Mouse (Mus musculus): ENCODE data around the gene Kcnk2. TPM values are rescaled to one million over a fixed set of nuclear protein-coding genes. Genes with fewer than 3 reads are reported as not detected.
A peak's percentile ranks its signal among the peaks of the same experiment; 100 is the strongest.

Gene Kcnk2
- total and polyA plus RNA-seq, 3 experiments = 1.5 to 2.0 (median 1.9) TPM

GRCm38 (mm10) chr1:189209029-189209714 lies 192.9 kb downstream of the Kcnk2 start:
- intact Hi-C loops (cut with DNase I) = no loop called here
- Histone ChIP-seq H3K27me3 (ENCODE audit: control insufficient read depth, insufficient read depth, low read length) (no peaks in the 10 kb centered on the region), H3K4me1 (ENCODE audit: control insufficient read depth, insufficient read depth, low read length) (no peaks in the 10 kb centered on the region), H3K79me2 (replicated peaks; ENCODE audit: control insufficient read depth, insufficient read depth, low read length) (no peaks in the 10 kb centered on the region), H3K27ac (no peak overlapping the region), H3K36me3 (ENCODE audit: control insufficient read depth, insufficient read depth, low read length) (no peaks in the 10 kb centered on the region), H3K4me3 (no peak overlapping the region), H3K9ac (ENCODE audit: low read depth, low read length) (no peak overlapping the region)
- DNase-seq = no peak
- TF ChIP-seq EP300 (IDR thresholded peaks at IDR 0.05; ENCODE audit: insufficient read depth, low read depth, low read length) (no peak), POLR2A (IDR thresholded peaks at IDR 0.05; ENCODE audit: insufficient read depth, low read depth, low read length) (no peak), CTCF (IDR thresholded peaks at IDR 0.05) (no peak)
- 80% methylated on average over 12 of the region's 12 CpGs for WGBS

- WGBS = 86% methylated on average over 9 of the region's 9 CpGs
Measured at GRCm38 (mm10) chr1:189208605-189209004, 193.5 kb downstream of the Kcnk2 start.

GRCm38 (mm10) chr1:189195758-189196157 lies 206.3 kb downstream of the Kcnk2 start:
- Histone ChIP-seq H3K4me1 (ENCODE audit: control insufficient read depth, insufficient read depth, low read length) (no peaks in the 10 kb centered on the region), H3K4me3 (no peak overlapping the region), H3K79me2 (replicated peaks; ENCODE audit: control insufficient read depth, insufficient read depth, low read length) (no peaks in the 10 kb centered on the region), H3K36me3 (ENCODE audit: control insufficient read depth, insufficient read depth, low read length) (no peaks in the 10 kb centered on the region), H3K27ac (no peak overlapping the region), H3K9ac (ENCODE audit: low read depth, low read length) (no peak overlapping the region), H3K27me3 (ENCODE audit: control insufficient read depth, insufficient read depth, low read length) (no peaks in the 10 kb centered on the region)
- 78% methylated on average over 4 of the region's 4 CpGs for WGBS
- intact Hi-C loops (cut with DNase I) = no loop called here
- TF ChIP-seq EP300 (IDR thresholded peaks at IDR 0.05; ENCODE audit: insufficient read depth, low read depth, low read length) (no peak), POLR2A (IDR thresholded peaks at IDR 0.05; ENCODE audit: insufficient read depth, low read depth, low read length) (no peak), CTCF (IDR thresholded peaks at IDR 0.05) (no peak)
- DNase-seq = no peak

More at GRCm38 (mm10) chr1:189208605-189209004, 193.5 kb downstream of the Kcnk2 start:
- Histone ChIP-seq H3K27me3 (ENCODE audit: control insufficient read depth, insufficient read depth, low read length) (no peaks in the 10 kb centered on the region), H3K79me2 (replicated peaks; ENCODE audit: control insufficient read depth, insufficient read depth, low read length) (no peaks in the 10 kb centered on the region), H3K4me1 (ENCODE audit: control insufficient read depth, insufficient read depth, low read length) (no peaks in the 10 kb centered on the region), H3K36me3 (ENCODE audit: control insufficient read depth, insufficient read depth, low read length) (no peaks in the 10 kb centered on the region), H3K4me3 (no peak overlapping the region), H3K9ac (ENCODE audit: low read depth, low read length) (no peak overlapping the region), H3K27ac (no peak overlapping the region)
- no peak for DNase-seq
- TF ChIP-seq CTCF (IDR thresholded peaks at IDR 0.05) = no peak
- no peak for TF ChIP-seq EP300 (IDR thresholded peaks at IDR 0.05; ENCODE audit: insufficient read depth, low read depth, low read length)
- TF ChIP-seq POLR2A (IDR thresholded peaks at IDR 0.05; ENCODE audit: insufficient read depth, low read depth, low read length) = no peak
- intact Hi-C loops (cut with DNase I) = no loop called here

- H3K27ac ChIP-seq = no peak overlapping the region
- 71% methylated on average over 12 of the region's 12 CpGs for WGBS
- intact Hi-C loops (cut with DNase I) = no loop called here
- no peak overlapping the region for H3K4me3 ChIP-seq
- H3K36me3 ChIP-seq (ENCODE audit: control insufficient read depth, insufficient read depth, low read length) = no peaks in the 10 kb centered on the region
- no peaks in the 10 kb centered on the region for H3K27me3 ChIP-seq (ENCODE audit: control insufficient read depth, insufficient read depth, low read length)
- no peak overlapping the region for H3K9ac ChIP-seq (ENCODE audit: low read depth, low read length)
- no peak for DNase-seq
- H3K4me1 ChIP-seq (ENCODE audit: control insufficient read depth, insufficient read depth, low read length) = peaks cover 3% of the 10 kb centered on the region; the same call in 1 of the 2 replicates
- no peak for TF ChIP-seq EP300 (IDR thresholded peaks at IDR 0.05; ENCODE audit: insufficient read depth, low read depth, low read length)
- H3K79me2 ChIP-seq (replicated peaks; ENCODE audit: control insufficient read depth, insufficient read depth, low read length) = no peaks in the 10 kb centered on the region
Measured at GRCm38 (mm10) chr1:189187737-189188390, 214.2 kb downstream of the Kcnk2 start.

GRCm38 (mm10) chr1:189185206-189185750 lies 216.8 kb downstream of the Kcnk2 start:
- DNase-seq = peak in 1 of 2 experiments; percentile 24
- H3K4me3 ChIP-seq = no peak overlapping the region
- H3K79me2 ChIP-seq (replicated peaks; ENCODE audit: control insufficient read depth, insufficient read depth, low read length) = no peaks in the 10 kb centered on the region
- intact Hi-C loops (cut with DNase I) = no loop called here
- H3K27ac ChIP-seq = peak overlapping the region; percentile 36
- H3K4me1 ChIP-seq (ENCODE audit: control insufficient read depth, insufficient read depth, low read length) = peaks cover 3% of the 10 kb centered on the region; the same call in 1 of the 2 replicates
- no peak overlapping the region for H3K9ac ChIP-seq (ENCODE audit: low read depth, low read length)
- WGBS = 43% methylated on average over 7 of the region's 7 CpGs
- 0 out of 2 replicates have a peak, but pooled peaks have one; percentile 26 for TF ChIP-seq EP300 (IDR thresholded peaks at IDR 0.05; ENCODE audit: insufficient read depth, low read depth, low read length)
- no peak for TF ChIP-seq CTCF (IDR thresholded peaks at IDR 0.05)
- H3K36me3 ChIP-seq (ENCODE audit: control insufficient read depth, insufficient read depth, low read length) = no peaks in the 10 kb centered on the region
- no peaks in the 10 kb centered on the region for H3K27me3 ChIP-seq (ENCODE audit: control insufficient read depth, insufficient read depth, low read length)

- 54% methylated on average over 1 of the region's 1 CpGs for WGBS
- TF ChIP-seq POLR2A (IDR thresholded peaks at IDR 0.05; ENCODE audit: insufficient read depth, low read depth, low read length) (no peak), CTCF (IDR thresholded peaks at IDR 0.05) (no peak), EP300 (IDR thresholded peaks at IDR 0.05; ENCODE audit: insufficient read depth, low read depth, low read length) (no peak)
- Histone ChIP-seq H3K36me3 (ENCODE audit: control insufficient read depth, insufficient read depth, low read length) (peaks cover 6% of the 10 kb centered on the region; the same call in 1 of the 2 replicates), H3K27me3 (ENCODE audit: control insufficient read depth, insufficient read depth, low read length) (no peaks in the 10 kb centered on the region), H3K4me3 (no peak overlapping the region), H3K9ac (ENCODE audit: low read depth, low read length) (no peak overlapping the region), H3K79me2 (replicated peaks; ENCODE audit: control insufficient read depth, insufficient read depth, low read length) (no peaks in the 10 kb centered on the region), H3K4me1 (ENCODE audit: control insufficient read depth, insufficient read depth, low read length) (peaks cover 3% of the 10 kb centered on the region; the same call in 1 of the 2 replicates), H3K27ac (no peak overlapping the region)
- no peak for DNase-seq
- intact Hi-C loops (cut with DNase I) = no loop called here
Measured at GRCm38 (mm10) chr1:189177746-189178145, 224.3 kb downstream of the Kcnk2 start.
